Mouse (Mus musculus): ENCODE results near the gene Ripk4. TPM values are rescaled to one million over a fixed set of nuclear protein-coding genes. Genes with fewer than 3 reads are reported as not detected.

Gene Ripk4
- total RNA-seq, 2 experiments from 2014 or later: 0.04 TPM; not detected in 1

DNA sequence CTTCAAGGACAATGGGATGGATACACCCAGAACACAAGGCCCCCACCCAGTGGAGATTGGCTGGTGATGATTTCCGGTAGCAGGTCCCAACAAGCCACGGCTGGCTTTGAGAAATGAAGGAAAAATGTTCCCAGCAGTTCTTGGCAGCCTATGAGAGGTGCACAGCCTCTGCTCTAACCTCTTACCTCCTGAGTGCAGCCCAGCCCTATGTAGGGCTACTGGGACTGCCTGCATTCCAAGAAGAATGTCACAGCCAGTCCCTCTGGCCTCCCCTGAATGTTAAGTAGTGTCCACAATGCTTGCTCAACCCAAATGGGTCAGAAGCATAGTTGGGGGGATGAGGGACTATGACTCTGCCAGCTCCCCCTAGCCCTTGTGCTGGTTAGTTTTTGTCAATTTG, 27.0 kb downstream of the Ripk4 start:
- ATAC-seq (ENCODE audit: poor library complexity, severe bottlenecking): no peak

GRCm38 (mm10) chr16:97734760-97735322, 28.7 kb downstream of the Ripk4 start:
- no peak for ATAC-seq (ENCODE audit: poor library complexity, severe bottlenecking)

GRCm38 (mm10) chr16:97733599-97733998, 30.0 kb downstream of the Ripk4 start:
- ATAC-seq (ENCODE audit: poor library complexity, severe bottlenecking): no peak

DNA sequence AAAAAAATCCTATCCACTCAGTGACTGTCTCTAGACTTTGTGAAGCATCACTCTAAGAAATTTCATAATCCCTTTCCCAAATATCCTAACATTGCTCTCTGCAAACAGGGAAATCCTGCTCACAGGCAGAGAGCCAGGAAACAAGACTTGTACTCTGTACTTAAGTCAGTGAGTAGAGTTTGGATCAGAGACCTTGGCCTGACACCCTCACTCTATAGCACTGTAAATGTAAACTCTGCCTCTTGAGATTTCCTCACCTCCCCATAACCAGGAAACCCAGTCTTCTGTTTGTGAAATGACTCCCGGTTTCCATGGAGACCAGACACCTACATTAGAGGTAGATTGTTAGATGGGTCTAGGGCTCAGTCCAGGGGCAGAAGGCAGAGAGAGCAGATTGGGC, 33.3 kb downstream of the Ripk4 start:
- no peak for ATAC-seq (ENCODE audit: poor library complexity, severe bottlenecking)

GRCm38 (mm10) chr16:97726436-97726835, 37.2 kb downstream of the Ripk4 start:
- no peak for ATAC-seq (ENCODE audit: poor library complexity, severe bottlenecking)

DNA sequence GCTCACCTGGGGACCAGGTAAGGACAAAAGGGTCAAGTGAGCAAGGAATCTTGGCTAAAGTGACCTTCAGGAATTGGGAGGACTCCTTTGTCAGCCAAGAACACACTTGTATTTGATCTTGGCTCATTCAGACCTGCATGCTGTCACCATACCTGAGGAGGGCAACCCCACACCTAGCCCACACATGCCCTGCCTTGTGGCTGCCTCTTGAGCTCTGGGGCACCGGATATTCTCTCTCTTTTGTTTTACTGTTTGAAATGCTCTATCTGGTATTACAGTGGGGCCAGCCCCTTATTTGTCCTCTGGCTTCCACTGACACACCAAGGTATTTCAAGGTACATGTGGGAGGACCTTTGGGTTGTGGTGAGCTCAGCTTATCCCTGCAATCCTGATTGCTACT, 43.5 kb downstream of the Ripk4 start:
- no peak for ATAC-seq (ENCODE audit: poor library complexity, severe bottlenecking)

DNA sequence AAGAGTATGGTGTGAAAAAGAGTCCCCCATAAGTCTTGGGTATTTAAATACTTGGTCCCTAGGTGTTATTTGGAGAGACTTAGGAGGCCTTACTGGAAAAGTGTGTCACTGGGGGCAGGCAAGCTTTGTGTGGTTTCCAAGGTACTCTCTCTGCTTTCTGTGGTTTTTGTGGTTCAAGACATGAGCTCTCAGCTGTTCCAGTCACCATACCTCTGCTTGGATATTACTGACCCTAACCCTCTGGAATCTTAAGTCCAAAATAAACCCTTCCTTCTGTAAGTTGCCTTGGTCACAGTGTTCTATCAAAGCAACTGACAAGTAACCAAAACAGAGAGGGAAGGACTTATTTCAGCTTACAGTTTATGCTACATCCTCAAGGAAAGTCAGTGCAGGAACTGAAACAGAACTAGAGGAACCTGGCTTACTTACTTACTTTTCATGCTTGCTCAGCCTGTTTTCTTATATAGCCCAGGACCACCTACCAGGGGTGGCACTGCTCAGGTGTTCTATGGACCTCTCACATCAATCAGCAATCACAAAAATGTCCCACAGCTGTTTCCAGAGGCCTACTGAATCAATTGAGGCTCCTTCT, 44.1 kb downstream of the Ripk4 start:
- ATAC-seq (ENCODE audit: poor library complexity, severe bottlenecking): peak; percentile 67

DNA sequence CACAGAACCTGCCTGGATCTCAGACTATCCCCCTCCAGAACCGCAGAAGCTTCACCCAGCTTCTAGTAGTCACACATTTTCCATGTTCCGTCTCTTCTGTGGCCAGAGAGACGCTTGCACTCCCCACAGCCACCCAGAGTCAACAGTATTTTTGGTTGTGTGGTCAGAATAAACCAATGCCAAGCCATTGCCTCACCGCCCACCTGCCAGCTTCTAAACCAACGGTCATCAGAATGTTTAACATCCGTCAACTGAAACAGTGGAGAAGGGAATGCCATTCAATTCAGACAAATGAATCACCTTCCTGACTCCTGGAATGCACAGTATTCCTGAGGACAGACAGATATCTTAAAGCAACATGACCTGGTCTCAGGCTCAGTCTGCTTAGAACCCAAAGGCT, 47.0 kb downstream of the Ripk4 start:
- no peak for ATAC-seq (ENCODE audit: poor library complexity, severe bottlenecking)

GRCm38 (mm10) chr16:97712129-97712528, 51.5 kb downstream of the Ripk4 start:
- no peak for ATAC-seq (ENCODE audit: poor library complexity, severe bottlenecking)

DNA sequence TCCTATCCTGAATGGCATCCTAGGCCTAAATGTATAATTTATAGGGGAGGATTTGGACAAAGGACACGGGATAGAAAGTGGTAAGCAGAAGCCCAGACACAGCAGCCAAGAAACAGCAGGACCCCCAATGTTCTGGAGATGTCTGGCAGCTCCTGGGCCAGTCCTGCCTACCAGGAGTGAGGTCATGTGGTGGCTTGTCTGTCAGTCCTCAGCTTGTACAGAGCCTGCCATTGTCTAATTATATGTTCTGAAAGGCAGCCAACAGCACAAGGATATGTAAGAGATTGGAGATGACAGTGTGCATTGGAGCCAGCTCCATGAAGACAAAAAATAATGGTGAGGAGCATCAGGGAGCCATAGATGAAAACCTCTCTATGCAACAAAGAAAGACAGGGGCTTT, 61.7 kb downstream of the Ripk4 start:
- ATAC-seq (ENCODE audit: poor library complexity, severe bottlenecking): no peak

GRCm38 (mm10) chr16:97697769-97698168, 65.8 kb downstream of the Ripk4 start:
- ATAC-seq (ENCODE audit: poor library complexity, severe bottlenecking): peak; percentile 33; the same call in 1 of the 2 replicates

GRCm38 (mm10) chr16:97695709-97696108, 67.9 kb downstream of the Ripk4 start:
- no peak for ATAC-seq (ENCODE audit: poor library complexity, severe bottlenecking)

Other genes with a start within 250 kb of the Ripk4 start
- gene Fam3b, start 249.0 kb downstream of the Ripk4 start, total RNA-seq (2015): 0.20 and 0.48 TPM in 2 replicates
- 1.1 TPM in 1 of 2 replicates, not detected in the other for gene Fam3b, start 249.0 kb downstream of the Ripk4 start, total RNA-seq (2017)
- not detected in 2 replicates for gene Tmprss2, start 152.6 kb downstream of the Ripk4 start, total RNA-seq (2015)
- not detected in 2 replicates for gene Tmprss2, start 152.6 kb downstream of the Ripk4 start, total RNA-seq (2017)
- gene Prdm15, start 88.1 kb upstream of the Ripk4 start, total RNA-seq (2015): 7.2 and 7.9 TPM in 2 replicates
- gene Prdm15, start 88.1 kb upstream of the Ripk4 start, total RNA-seq (2017): 4.3 and 6.1 TPM in 2 replicates
- gene C2cd2, start 198.8 kb upstream of the Ripk4 start, total RNA-seq (2015): 9.1 and 17.9 TPM in 2 replicates
- 12.2 and 15.9 TPM in 2 replicates for gene C2cd2, start 198.8 kb upstream of the Ripk4 start, total RNA-seq (2017)
- gene Zbtb21, start 198.8 kb upstream of the Ripk4 start, total RNA-seq (2015): 5.3 and 12.1 TPM in 2 replicates
- gene Zbtb21, start 198.8 kb upstream of the Ripk4 start, total RNA-seq (2017): 10.6 TPM in 2 replicates
- 18.9 and 35.4 TPM in 2 replicates for gene B230307C23Rik, start 233.5 kb upstream of the Ripk4 start, total RNA-seq (2015)
- gene B230307C23Rik, start 233.5 kb upstream of the Ripk4 start, total RNA-seq (2017): 26.6 and 85.3 TPM in 2 replicates